Mouse (Mus musculus) olfactory bulb, adult 2 months (tissue): ENCODE measurements around the gene Rgl2. TPM values are rescaled to one million over a fixed set of nuclear protein-coding genes. Genes with fewer than 3 reads are reported as not detected.
A peak's percentile ranks its signal among the peaks of the same experiment; 100 is the strongest.
"Not testable (repeated sequence)": the region's sequence is repeated elsewhere in the genome, so short reads cannot be mapped to it uniquely, and the experiment has no call there.

Experiments used
- H3K27ac ChIP-seq: fragments of 200-500 bp; 2 replicates; pipeline ENCODE4 v1.5.1; 2012; ENCODE audit warnings: low read depth, low read length; ENCODE audit not compliant: insufficient read depth
- H3K4me1 ChIP-seq: fragments of 200-500 bp; 2 replicates; pipeline ENCODE4 v1.6.1; 2012; ENCODE audit warnings: low read length; ENCODE audit not compliant: control insufficient read depth, insufficient read depth
- H3K4me3 ChIP-seq: fragments of 200-500 bp; 2 replicates; pipeline ENCODE4 v1.5.1; 2012; ENCODE audit warnings: mild to moderate bottlenecking, low read depth, low read length, moderate library complexity; ENCODE audit not compliant: insufficient read depth
- CTCF ChIP-seq: fragments of 200-500 bp; IDR thresholded peaks from 2 replicates; pipeline ENCODE4 v1.5.1; 2012; ENCODE audit warnings: low read depth, mild to moderate bottlenecking, low read length, moderate library complexity; ENCODE audit not compliant: insufficient read depth
- POLR2A ChIP-seq: fragments of 200-500 bp; IDR thresholded peaks from 2 replicates; pipeline ENCODE4 v1.6.1; 2012; ENCODE audit warnings: mild to moderate bottlenecking, low read depth, low read length, moderate library complexity; ENCODE audit not compliant: insufficient read depth
- WGBS: fragments of 180-500 bp; shearing (Covaris S2); methylation state at CpG from one replicate; pipeline ENCODE4 v1.1.7; 2018; 5-methylcytosine and 5-hydroxymethylcytosine counted together
- polyA plus RNA-seq: library from polyadenylated mRNA; stranded (reverse); fragments of >200 nt; gene quantifications from 2 replicates; pipeline ENCODE4 v1.2.4, GENCODE M21; 2012; ENCODE audit warnings: low replicate concordance; ENCODE audit not compliant: missing spikeins, insufficient read depth, insufficient read length

Gene Rgl2
- polyA plus RNA-seq, 1 experiment = 671 TPM

DNA sequence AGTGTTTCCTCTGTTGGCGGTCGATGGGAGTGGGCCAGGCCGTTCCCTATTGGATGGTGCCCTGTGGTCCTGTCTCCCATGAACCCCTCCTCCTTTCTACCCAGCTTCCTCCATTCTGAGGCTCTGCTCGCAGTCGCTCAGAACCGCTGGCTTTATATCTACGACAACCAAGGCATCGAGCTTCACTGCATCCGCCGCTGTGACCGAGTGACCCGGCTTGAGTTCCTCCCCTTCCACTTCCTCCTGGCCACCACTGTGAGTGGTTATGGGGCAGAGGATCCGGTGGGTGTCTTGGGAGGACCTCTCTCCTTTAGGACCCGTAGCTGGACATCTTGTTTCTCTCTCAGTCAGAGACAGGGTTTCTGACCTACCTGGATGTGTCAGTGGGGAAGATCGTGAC, 14.1 kb downstream of the Rgl2 start:
- no peak for TF ChIP-seq CTCF
- no peak for TF ChIP-seq POLR2A
- 92% methylated on average over 15 of the region's 15 CpGs for WGBS
- no peak overlapping the region for H3K4me3 ChIP-seq
- H3K4me1 ChIP-seq = peaks cover 20% of the 10 kb centered on the region
- no peak overlapping the region for H3K27ac ChIP-seq

DNA sequence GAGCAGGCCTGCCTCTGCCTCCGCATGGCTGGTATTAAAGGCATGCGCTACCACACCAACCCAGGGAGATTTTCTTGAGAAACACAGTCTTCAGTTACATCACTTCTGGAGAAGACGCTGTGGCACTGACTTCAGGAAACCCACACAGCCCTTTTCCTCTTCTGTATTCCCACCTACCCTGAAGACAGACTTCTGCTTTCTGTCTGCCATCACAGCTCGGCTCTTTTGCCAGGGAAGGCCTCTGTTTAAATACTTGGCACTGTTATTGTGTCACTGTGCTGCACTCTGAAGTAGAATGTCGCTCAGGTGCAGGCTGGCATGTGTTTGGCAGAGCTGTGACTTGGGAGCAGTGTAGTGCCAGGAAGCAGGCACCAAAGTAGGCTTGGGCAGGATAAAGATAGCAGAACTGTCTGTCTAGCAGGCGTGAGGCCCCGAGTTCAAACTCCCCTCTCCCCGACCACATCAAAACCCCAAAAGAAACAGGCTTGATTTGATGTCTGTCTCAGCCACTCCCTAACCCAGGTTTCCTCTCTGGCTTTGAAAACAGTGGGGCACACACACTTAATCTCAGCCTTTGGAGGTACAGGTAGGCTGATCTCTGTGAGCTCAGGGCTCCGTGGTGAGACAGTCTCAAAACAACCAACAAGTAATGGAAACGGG, 18.2 kb downstream of the Rgl2 start:
- WGBS = 89% methylated on average over 10 of the region's 10 CpGs
- TF ChIP-seq CTCF = no peak
- TF ChIP-seq POLR2A = no peak
- Histone ChIP-seq H3K27ac (no peak overlapping the region), H3K4me1 (peaks cover 27% of the 10 kb centered on the region), H3K4me3 (no peak overlapping the region)

DNA sequence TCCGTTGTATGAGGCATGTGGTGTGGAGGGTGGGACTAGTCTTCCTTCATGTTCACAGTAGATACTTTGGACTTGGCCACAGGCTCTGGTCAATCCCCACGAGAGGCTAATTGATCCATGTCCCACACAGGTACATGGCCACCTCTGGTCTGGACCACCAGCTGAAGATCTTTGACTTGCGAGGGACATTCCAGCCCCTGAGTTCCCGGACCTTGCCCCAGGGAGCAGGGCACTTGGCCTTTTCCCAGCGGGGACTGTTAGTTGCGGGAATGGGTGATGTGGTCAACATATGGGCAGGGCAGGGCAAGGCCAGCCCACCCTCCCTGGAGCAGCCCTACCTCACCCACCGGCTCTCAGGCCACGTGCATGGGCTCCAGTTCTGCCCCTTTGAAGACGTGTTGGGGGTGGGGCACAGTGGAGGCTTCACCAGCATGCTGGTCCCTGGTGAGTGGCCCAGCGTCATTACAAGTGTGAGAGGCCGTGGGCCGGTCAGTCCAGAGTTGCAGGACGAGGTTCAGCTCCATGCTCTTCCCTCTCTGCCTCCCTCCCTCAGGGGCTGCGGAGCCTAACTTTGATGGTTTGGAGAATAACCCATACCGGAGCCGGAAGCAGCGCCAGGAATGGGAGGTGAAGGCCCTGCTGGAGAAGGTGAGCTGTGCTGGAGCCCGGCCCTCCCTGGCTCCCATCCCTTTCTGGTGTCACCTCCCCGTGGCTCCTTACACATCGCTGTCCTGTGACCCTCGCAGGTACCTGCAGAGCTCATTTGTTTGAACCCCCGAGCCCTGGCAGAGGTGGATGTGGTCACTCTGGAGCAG, 19.0 kb downstream of the Rgl2 start:
- TF ChIP-seq CTCF (no peak), POLR2A (no peak)
- H3K27ac ChIP-seq = no peak overlapping the region
- peaks cover 27% of the 10 kb centered on the region for H3K4me1 ChIP-seq
- H3K4me3 ChIP-seq = no peak overlapping the region
- WGBS = 87% methylated on average over 22 of the region's 22 CpGs

DNA sequence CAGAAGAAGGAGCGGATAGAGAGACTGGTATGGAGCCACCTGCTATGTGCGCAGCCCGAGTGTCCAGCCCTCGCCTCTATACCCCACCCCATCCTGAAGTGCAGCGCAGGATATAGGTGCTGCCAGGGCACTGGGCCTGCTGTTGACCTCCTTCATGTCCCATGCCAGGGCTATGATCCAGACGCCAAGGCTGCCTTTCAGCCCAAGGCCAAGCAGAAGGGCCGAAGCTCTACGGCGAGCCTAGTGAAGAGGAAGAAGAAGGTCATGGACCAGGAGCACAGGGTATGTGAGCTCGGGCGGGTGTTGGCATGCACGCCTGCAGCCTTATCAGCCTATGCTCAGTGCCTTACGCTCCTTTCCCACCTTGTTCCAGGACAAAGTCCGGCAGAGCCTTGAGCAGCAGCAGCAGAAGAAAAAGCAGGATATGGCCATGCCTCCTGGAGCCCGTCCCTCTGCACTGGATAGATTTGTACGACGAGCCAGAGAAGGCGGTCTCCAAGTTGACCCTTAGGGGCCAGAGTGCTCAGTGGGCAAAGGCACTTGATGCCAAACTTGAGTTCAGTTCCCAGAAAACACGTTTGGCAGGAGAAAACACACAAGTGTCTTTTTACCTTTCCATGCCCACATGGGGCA, 19.7 kb downstream of the Rgl2 start:
- no peak for TF ChIP-seq CTCF
- no peak for TF ChIP-seq POLR2A
- Histone ChIP-seq H3K4me1 (peaks cover 27% of the 10 kb centered on the region), H3K4me3 (no peak overlapping the region), H3K27ac (no peak overlapping the region)
- WGBS = 91% methylated on average over 19 of the region's 19 CpGs

DNA sequence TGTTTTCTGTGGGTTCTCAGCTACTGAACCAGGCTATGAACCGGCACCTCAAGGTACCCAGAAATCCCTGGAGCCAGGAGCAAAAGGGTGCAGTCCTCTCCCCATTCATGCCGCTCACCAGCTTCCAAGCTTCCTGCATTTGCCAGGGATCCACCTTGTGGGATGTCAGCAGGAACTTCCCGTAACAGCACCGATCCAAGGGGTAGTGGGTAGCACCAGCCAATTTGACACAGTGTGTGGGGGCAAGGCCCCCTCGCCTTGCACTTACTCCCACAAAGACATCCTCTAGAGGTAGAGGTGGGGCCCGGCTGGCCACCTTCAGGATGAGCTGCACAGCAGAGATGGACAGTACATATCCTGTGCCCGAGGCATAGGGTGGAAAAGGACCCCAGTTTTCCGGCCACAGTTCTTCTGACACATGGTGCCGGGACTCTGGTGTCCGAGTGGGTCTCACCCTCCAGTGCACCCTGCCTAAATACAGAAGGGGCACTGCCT, 20.8 kb downstream of the Rgl2 start:
- H3K4me3 ChIP-seq = peak overlapping the region; percentile 72
- WGBS = 63% methylated on average over 10 of the region's 10 CpGs
- no peak overlapping the region for H3K27ac ChIP-seq
- TF ChIP-seq POLR2A (no peak), CTCF (no peak)
- H3K4me1 ChIP-seq = peaks cover 35% of the 10 kb centered on the region

DNA sequence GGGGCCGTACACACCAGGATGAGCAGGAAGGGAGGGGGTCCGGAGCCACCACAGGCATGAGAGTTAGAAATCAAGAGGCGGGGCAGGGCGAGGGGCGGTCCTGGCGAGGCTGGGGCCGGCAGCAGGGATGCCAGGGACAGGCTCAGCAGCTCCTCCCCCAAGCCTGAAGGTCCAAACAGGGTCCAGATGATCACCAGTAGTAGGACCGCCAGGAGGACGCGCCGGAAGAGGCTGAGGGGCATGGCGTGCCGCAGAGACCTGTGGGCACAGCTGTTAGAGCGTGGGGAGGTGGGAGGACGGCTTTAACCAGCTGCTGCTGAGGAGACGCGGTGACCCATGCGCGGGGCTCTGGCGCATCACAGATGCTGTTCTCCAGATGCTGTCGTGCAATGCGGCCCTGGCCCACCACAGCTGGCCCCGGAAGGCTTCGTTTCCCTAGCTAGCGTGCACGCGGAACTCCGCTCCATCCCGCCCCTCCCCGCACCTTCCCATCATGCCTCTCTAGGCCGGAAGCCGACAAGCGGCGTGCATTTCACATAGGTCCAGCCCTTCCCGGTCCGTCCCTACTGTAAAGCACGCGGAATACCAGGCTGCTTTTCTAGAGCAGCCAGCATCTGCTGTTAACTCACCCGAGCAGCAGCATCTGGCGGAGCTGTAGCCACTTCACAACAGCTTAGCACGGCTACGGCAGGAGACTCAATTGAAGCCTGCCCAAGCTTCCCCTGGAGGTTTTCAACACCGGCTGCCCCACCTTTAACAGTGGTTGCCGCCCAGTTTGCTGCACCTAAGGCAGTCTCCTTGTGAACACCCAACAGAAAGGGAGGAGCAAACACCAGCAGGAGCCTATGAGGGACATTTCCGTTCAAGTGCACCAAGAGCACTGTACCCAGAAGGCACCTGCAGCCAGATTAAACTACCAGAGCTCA, 21.9 kb downstream of the Rgl2 start, which contains the start of gene B3galt4:
Gene B3galt4, minus strand, starts transcription at position 468 of the 926 bp plus-strand sequence.
- TF ChIP-seq CTCF = no peak
- peak; percentile 72 for TF ChIP-seq POLR2A
- H3K27ac ChIP-seq = peak within 1 kb of the TSS; percentile 76
- peak within 1 kb of the TSS; percentile 72 for H3K4me3 ChIP-seq
- peaks cover 35% of the 10 kb centered on the region for H3K4me1 ChIP-seq
- WGBS = under 1% methylated on average over 41 of the region's 45 CpGs

DNA sequence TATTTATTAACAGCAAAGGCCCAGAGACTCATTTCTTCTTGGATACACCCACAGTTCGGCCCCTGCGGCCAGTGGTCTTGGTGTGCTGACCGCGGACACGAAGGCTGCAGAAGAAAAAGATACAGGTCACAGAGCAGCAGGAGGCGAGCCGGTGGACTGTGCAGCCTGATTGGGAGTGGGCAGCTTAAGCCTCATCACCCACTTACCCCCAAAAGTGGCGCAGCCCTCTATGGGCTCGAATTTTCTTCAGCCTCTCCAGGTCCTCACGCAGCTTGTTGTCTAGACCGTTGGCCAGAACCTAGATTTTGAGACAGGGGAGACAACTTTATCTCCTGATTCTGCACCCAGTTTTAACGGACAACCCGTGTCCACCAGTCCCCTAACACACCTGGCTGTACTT, 22.7 kb downstream of the Rgl2 start:
- not testable (repeated sequence) for H3K27ac ChIP-seq, H3K4me3 ChIP-seq
- WGBS = 76% methylated on average over 13 of the region's 13 CpGs
- H3K4me1 ChIP-seq = peaks cover 35% of the 10 kb centered on the region

DNA sequence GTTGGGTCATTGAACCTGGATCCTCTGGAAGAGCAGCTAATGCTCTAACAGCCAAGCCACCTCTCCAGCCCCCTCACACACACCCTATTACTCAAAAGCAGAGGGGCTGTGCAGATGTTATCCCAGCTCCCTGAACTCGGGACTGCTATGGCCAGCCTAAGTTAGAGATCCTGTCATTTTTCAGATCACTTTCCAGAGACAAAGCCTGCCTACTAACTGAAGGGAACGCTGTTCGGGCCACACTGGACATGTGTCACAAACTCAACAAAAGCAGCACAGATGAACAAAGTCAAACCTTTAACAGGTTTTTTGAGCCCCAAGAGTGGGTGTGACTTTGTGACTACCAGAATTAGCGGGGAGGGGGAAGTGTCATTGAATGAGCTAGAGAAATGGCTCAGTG, 23.5 kb downstream of the Rgl2 start:
- whole genome bisulfite sequencing = 80% methylated on average over 4 of the region's 4 CpGs
- TF ChIP-seq POLR2A (no peak), CTCF (no peak)
- Histone ChIP-seq H3K4me1 (peaks cover 38% of the 10 kb centered on the region), H3K27ac (no peak overlapping the region), H3K4me3 (no peak overlapping the region)
